ENCODE assay signal across 14 mouse cellular contexts in genomic region chr14:75636107-75636506, GRCm38 (mm10). TPM values are rescaled to one million over a fixed set of nuclear protein-coding genes. Genes with fewer than 3 reads are reported as not detected.
A peak's percentile ranks its signal among the peaks of the same experiment; 100 is the strongest.
DNase-seq lines count a peak whose midpoint lies in the region; ATAC-seq and TF ChIP-seq lines count a peak whose summit lies in the region.
"Had no signal": no experiment of that assay in that cellular context is flagged by ENCODE, and none has a peak within 500 bp of the region (broad histone marks: within the 10 kb centered on the region; RNA-seq: fewer than 3 reads in every experiment).

No protein-coding gene starts in this region.

- no peak overlapping the region for H3K27ac ChIP-seq in hindbrain, embryonic 14.5 days
- no peak overlapping the region for H3K27ac ChIP-seq in hindbrain, embryonic 10.5 days
- peak overlapping the region; percentile 40; the same call in 1 of the 2 replicates for H3K27ac ChIP-seq in neural tube, embryonic 11.5 days (ENCODE audit: low read depth, low read length)
- no peak overlapping the region for H3K27ac ChIP-seq in neural tube, embryonic 15.5 days (replicated peaks)
- H3K27ac ChIP-seq in limb, embryonic 10.5 days, result peak overlapping the region; percentile 75
- no peak overlapping the region for H3K27ac ChIP-seq in neural tube, embryonic 14.5 days (ENCODE audit: low read depth, low read length)
- no peak overlapping the region for H3K27ac ChIP-seq in intestine, postnatal 0 days (ENCODE audit: low read depth, low read length)
- H3K27ac ChIP-seq: kidney, postnatal 0 days; liver, embryonic 12.5 days; lung, embryonic 15.5 days; stomach, embryonic 15.5 days had no signal

- H3K4me2 ChIP-seq in hindbrain, embryonic 14.5 days (replicated peaks), result no peak overlapping the region
- no peak overlapping the region for H3K4me2 ChIP-seq in neural tube, embryonic 11.5 days (ENCODE audit: low read depth)
- H3K4me2 ChIP-seq in neural tube, embryonic 15.5 days, result no peak overlapping the region
- H3K4me2 ChIP-seq in neural tube, embryonic 14.5 days (ENCODE audit: low read depth, low read length), result no peak overlapping the region
- H3K4me2 ChIP-seq in intestine, postnatal 0 days (replicated peaks; ENCODE audit: low read depth), result no peak overlapping the region
- H3K4me2 ChIP-seq: liver, embryonic 12.5 days; lung, embryonic 15.5 days; stomach, embryonic 15.5 days had no signal

- peak; percentile 40; the same call in 1 of the 2 replicates for ATAC-seq in hindbrain, embryonic 14.5 days (ENCODE audit: low FRiP score)
- peak; percentile 31 for ATAC-seq in neural tube, embryonic 11.5 days (ENCODE audit: insufficient read depth, low FRiP score, low TSS enrichment)
- ATAC-seq in neural tube, embryonic 15.5 days (ENCODE audit: low FRiP score), result no peak; the same call in 1 of the 2 replicates
- ATAC-seq in neural tube, embryonic 14.5 days (ENCODE audit: low read depth), result peak; percentile 55; the same call in 1 of the 2 replicates
- no peak for ATAC-seq in intestine, postnatal 0 days
- ATAC-seq: inflammation-experienced regulatory T-cells, adult 6 months; liver, embryonic 12.5 days had no signal

- H3K9ac ChIP-seq in hindbrain, embryonic 14.5 days, result no peak overlapping the region
- H3K9ac ChIP-seq in neural tube, embryonic 11.5 days (ENCODE audit: low read length), result no peak overlapping the region
- H3K9ac ChIP-seq in neural tube, embryonic 15.5 days (replicated peaks), result no peak overlapping the region
- no peak overlapping the region for H3K9ac ChIP-seq in neural tube, embryonic 14.5 days (replicated peaks; ENCODE audit: low read depth, low read length)
- H3K9ac ChIP-seq in intestine, postnatal 0 days (ENCODE audit: low read depth, low read length), result no peak overlapping the region
- H3K9ac ChIP-seq: liver, embryonic 12.5 days; lung, embryonic 15.5 days; stomach, embryonic 15.5 days had no signal

- no peaks in the 10 kb centered on the region for H3K4me1 ChIP-seq in hindbrain, embryonic 14.5 days (replicated peaks; ENCODE audit: control insufficient read depth, insufficient read depth, low read length)
- peaks cover 8% of the 10 kb centered on the region; the same call in 1 of the 2 replicates for H3K4me1 ChIP-seq in hindbrain, embryonic 10.5 days (replicated peaks)
- peaks cover 10% of the 10 kb centered on the region; the same call in 1 of the 2 replicates for H3K4me1 ChIP-seq in neural tube, embryonic 11.5 days (ENCODE audit: control insufficient read depth, insufficient read depth, low read length)
- peaks cover 14% of the 10 kb centered on the region for H3K4me1 ChIP-seq in neural tube, embryonic 15.5 days
- peaks cover 23% of the 10 kb centered on the region for H3K4me1 ChIP-seq in limb, embryonic 10.5 days
- peaks cover 11% of the 10 kb centered on the region for H3K4me1 ChIP-seq in neural tube, embryonic 14.5 days (ENCODE audit: control insufficient read depth, insufficient read depth, low read length)
- no peaks in the 10 kb centered on the region for H3K4me1 ChIP-seq in intestine, postnatal 0 days (replicated peaks; ENCODE audit: control insufficient read depth, insufficient read depth, low read length)
- H3K4me1 ChIP-seq: liver, embryonic 12.5 days; stomach, embryonic 15.5 days had no signal

- no peaks in the 10 kb centered on the region for H3K27me3 ChIP-seq in hindbrain, embryonic 14.5 days (ENCODE audit: control insufficient read depth, insufficient read depth, low read length)
- H3K27me3 ChIP-seq in hindbrain, embryonic 10.5 days (ENCODE audit: insufficient read depth, poor library complexity, severe bottlenecking), result no peaks in the 10 kb centered on the region
- H3K27me3 ChIP-seq in neural tube, embryonic 11.5 days (ENCODE audit: control insufficient read depth, insufficient read depth, low read length), result no peaks in the 10 kb centered on the region
- no peaks in the 10 kb centered on the region for H3K27me3 ChIP-seq in neural tube, embryonic 15.5 days (replicated peaks)
- H3K27me3 ChIP-seq in limb, embryonic 10.5 days (ENCODE audit: low read depth, poor library complexity, severe bottlenecking), result no peaks in the 10 kb centered on the region
- H3K27me3 ChIP-seq in neural tube, embryonic 14.5 days (ENCODE audit: control insufficient read depth, insufficient read depth, low read length), result no peaks in the 10 kb centered on the region
- no peaks in the 10 kb centered on the region for H3K27me3 ChIP-seq in intestine, postnatal 0 days (replicated peaks; ENCODE audit: control insufficient read depth, insufficient read depth, low read length)
- H3K27me3 ChIP-seq: liver, embryonic 12.5 days; lung, embryonic 15.5 days; stomach, embryonic 15.5 days had no signal

- 40% methylated on average over 7 of the region's 7 CpGs for WGBS in hindbrain, embryonic 14.5 days
- WGBS in hindbrain, embryonic 10.5 days, result 67% methylated on average over 7 of the region's 7 CpGs
- 31% methylated on average over 7 of the region's 7 CpGs for WGBS in neural tube, embryonic 11.5 days
- WGBS in neural tube, embryonic 15.5 days, result 10% methylated on average over 7 of the region's 7 CpGs
- WGBS in limb, embryonic 10.5 days, result 56% methylated on average over 7 of the region's 7 CpGs
- WGBS in neural tube, embryonic 14.5 days, result 11% methylated on average over 7 of the region's 7 CpGs
- 54% methylated on average over 7 of the region's 7 CpGs for WGBS in intestine, postnatal 0 days

- H3K36me3 ChIP-seq in hindbrain, embryonic 14.5 days (replicated peaks; ENCODE audit: control insufficient read depth, insufficient read depth), result no peaks in the 10 kb centered on the region
- H3K36me3 ChIP-seq in hindbrain, embryonic 10.5 days, result no peaks in the 10 kb centered on the region
- no peaks in the 10 kb centered on the region for H3K36me3 ChIP-seq in neural tube, embryonic 11.5 days (ENCODE audit: control insufficient read depth, insufficient read depth, low read length)
- H3K36me3 ChIP-seq in neural tube, embryonic 15.5 days, result no peaks in the 10 kb centered on the region
- H3K36me3 ChIP-seq in limb, embryonic 10.5 days, result no peaks in the 10 kb centered on the region
- H3K36me3 ChIP-seq in neural tube, embryonic 14.5 days (ENCODE audit: control insufficient read depth, insufficient read depth, low read length), result no peaks in the 10 kb centered on the region
- no peaks in the 10 kb centered on the region for H3K36me3 ChIP-seq in intestine, postnatal 0 days (ENCODE audit: control insufficient read depth, insufficient read depth)
- H3K36me3 ChIP-seq: liver, embryonic 12.5 days; lung, embryonic 15.5 days; stomach, embryonic 15.5 days had no signal

- DNase-seq in hindbrain, embryonic 14.5 days (ENCODE audit: low spot score), result no peak
- DNase-seq in hindbrain, embryonic 10.5 days (ENCODE audit: low spot score), result no peak
- DNase-seq in neural tube, embryonic 11.5 days (ENCODE audit: low spot score), result no peak
- DNase-seq in limb, embryonic 10.5 days (ENCODE audit: low spot score), result no peak
- DNase-seq: thymus, postnatal 14 days had no signal

- no peak for TF ChIP-seq CTCF in intestine, postnatal 0 days (IDR thresholded peaks at IDR 0.05; ENCODE audit: low read depth)

- no peak overlapping the region for H3K4me3 ChIP-seq in hindbrain, embryonic 14.5 days (replicated peaks; ENCODE audit: low read length)
- H3K4me3 ChIP-seq in hindbrain, embryonic 10.5 days, result no peak overlapping the region
- no peak overlapping the region for H3K4me3 ChIP-seq in neural tube, embryonic 11.5 days (ENCODE audit: low read depth, low read length)
- H3K4me3 ChIP-seq in neural tube, embryonic 15.5 days (replicated peaks), result no peak overlapping the region
- no peak overlapping the region for H3K4me3 ChIP-seq in limb, embryonic 10.5 days
- H3K4me3 ChIP-seq in neural tube, embryonic 14.5 days (ENCODE audit: low read depth, low read length), result no peak overlapping the region
- H3K4me3 ChIP-seq in intestine, postnatal 0 days (ENCODE audit: low read depth, low read length), result no peak overlapping the region
- H3K4me3 ChIP-seq: liver, embryonic 12.5 days; lung, embryonic 15.5 days; stomach, embryonic 15.5 days had no signal

- no peaks in the 10 kb centered on the region for H3K9me3 ChIP-seq in hindbrain, embryonic 14.5 days (ENCODE audit: control insufficient read depth, low read length)
- H3K9me3 ChIP-seq in hindbrain, embryonic 10.5 days, result no peaks in the 10 kb centered on the region
- no peaks in the 10 kb centered on the region for H3K9me3 ChIP-seq in neural tube, embryonic 11.5 days (ENCODE audit: control insufficient read depth, low read length)
- H3K9me3 ChIP-seq in neural tube, embryonic 15.5 days (replicated peaks), result no peaks in the 10 kb centered on the region
- H3K9me3 ChIP-seq in limb, embryonic 10.5 days (replicated peaks), result no peaks in the 10 kb centered on the region
- no peaks in the 10 kb centered on the region for H3K9me3 ChIP-seq in neural tube, embryonic 14.5 days (ENCODE audit: control insufficient read depth, low read length)
- H3K9me3 ChIP-seq in intestine, postnatal 0 days (ENCODE audit: control insufficient read depth), result no peaks in the 10 kb centered on the region
- H3K9me3 ChIP-seq: liver, embryonic 12.5 days; lung, embryonic 15.5 days; stomach, embryonic 15.5 days had no signal

RNA-seq across cellular contexts. Expression of gene Erich6b, which starts 6.0 kb away (rescaled TPM):
- not detected in 2 replicates for polyA plus RNA-seq in hindbrain, embryonic 14.5 days (2014; fragmentation: Nextera tagmentation; extraction: Ambion mirVana)
- polyA plus RNA-seq in hindbrain, embryonic 10.5 days (2016; fragmentation: Nextera tagmentation; extraction: Ambion mirVana), result not detected in 2 replicates
- polyA plus RNA-seq in neural tube, embryonic 11.5 days (2014; fragmentation: Nextera tagmentation; extraction: Ambion mirVana), result not detected in 2 replicates
- not detected in 2 replicates for polyA plus RNA-seq in neural tube, embryonic 15.5 days (2015; fragmentation: Nextera tagmentation; extraction: Ambion mirVana)
- not detected in 2 replicates for polyA plus RNA-seq in limb, embryonic 10.5 days (2016; fragmentation: Nextera tagmentation; extraction: Ambion mirVana)
- polyA plus RNA-seq in neural tube, embryonic 14.5 days (2014; fragmentation: Nextera tagmentation; extraction: Ambion mirVana), result not detected in 2 replicates
- not detected in 2 replicates for polyA plus RNA-seq in intestine, postnatal 0 days (2015; fragmentation: Nextera tagmentation; extraction: Ambion mirVana)
- polyA plus RNA-seq: embryonic facial prominence, embryonic 11.5 days; inflammation-experienced regulatory T-cells, adult 6 months; liver, embryonic 12.5 days; lung, embryonic 15.5 days; stomach, embryonic 15.5 days had no signal

RNA-seq across cellular contexts. Expression of gene Spert, which starts 43.2 kb away (rescaled TPM):
- polyA plus RNA-seq in hindbrain, embryonic 14.5 days (2014; fragmentation: Nextera tagmentation; extraction: Ambion mirVana), result not detected in 2 replicates
- not detected in 2 replicates for polyA plus RNA-seq in hindbrain, embryonic 10.5 days (2016; fragmentation: Nextera tagmentation; extraction: Ambion mirVana)
- polyA plus RNA-seq in neural tube, embryonic 11.5 days (2014; fragmentation: Nextera tagmentation; extraction: Ambion mirVana), result not detected in 2 replicates
- not detected in 2 replicates for polyA plus RNA-seq in neural tube, embryonic 15.5 days (2015; fragmentation: Nextera tagmentation; extraction: Ambion mirVana)
- polyA plus RNA-seq in limb, embryonic 10.5 days (2016; fragmentation: Nextera tagmentation; extraction: Ambion mirVana), result not detected in 2 replicates
- polyA plus RNA-seq in neural tube, embryonic 14.5 days (2014; fragmentation: Nextera tagmentation; extraction: Ambion mirVana), result not detected in 2 replicates
- not detected in 2 replicates for polyA plus RNA-seq in intestine, postnatal 0 days (2015; fragmentation: Nextera tagmentation; extraction: Ambion mirVana)
- polyA plus RNA-seq: embryonic facial prominence, embryonic 11.5 days; inflammation-experienced regulatory T-cells, adult 6 months; kidney, postnatal 0 days; liver, embryonic 12.5 days; lung, embryonic 15.5 days; stomach, embryonic 15.5 days had no signal

Comparison
In these comparisons a context has a peak if more than half of its experiments do, and no peak if none do; other contexts are left out.
1. ATAC-seq: peak in hindbrain, embryonic 14.5 days (single experiment), neural tube, embryonic 11.5 days (single experiment) and neural tube, embryonic 14.5 days (single experiment); none in neural tube, embryonic 15.5 days (single experiment) and intestine, postnatal 0 days (single experiment).
2. H3K27ac ChIP-seq: peak in neural tube, embryonic 11.5 days (single experiment) and limb, embryonic 10.5 days (single experiment); none in hindbrain, embryonic 14.5 days (single experiment), hindbrain, embryonic 10.5 days (single experiment), neural tube, embryonic 15.5 days (single experiment), neural tube, embryonic 14.5 days (single experiment) and intestine, postnatal 0 days (single experiment).